Mouse (Mus musculus) lung, postnatal 10 days (tissue): ENCODE results near the gene Nf1.
A peak's percentile ranks its signal among the peaks of the same experiment; 100 is the strongest.

Source experiments
- DNase-seq: peaks from one replicate; pipeline ENCODE4 v3.0.0; 2021

Gene Nf1

GRCm38 (mm10) chr11:79590664-79591590, 251.4 kb downstream of the Nf1 start, which contains the start of gene Rab11fip4:
Gene Rab11fip4 (plus strand): TSS chr11:79591212.
- DNase-seq = no peak

GRCm38 (mm10) chr11:79591591-79591975, 252.1 kb downstream of the Nf1 start:
- no peak for DNase-seq

- DNase-seq = peak; percentile 29
These were observed 254.0 kb downstream of the Nf1 start for GRCm38 (mm10) chr11:79593495-79593894.

- DNase-seq = no peak
These were observed 271.0 kb downstream of the Nf1 start for GRCm38 (mm10) chr11:79610454-79610853.

GRCm38 (mm10) chr11:79611011-79611666, 271.6 kb downstream of the Nf1 start:
- no peak for DNase-seq

- DNase-seq = no peak
These were observed 272.6 kb downstream of the Nf1 start for GRCm38 (mm10) chr11:79612046-79612600.

GRCm38 (mm10) chr11:79613084-79613483, 273.6 kb downstream of the Nf1 start:
- no peak for DNase-seq

- DNase-seq = no peak
These were observed 274.2 kb downstream of the Nf1 start for GRCm38 (mm10) chr11:79613711-79614110.

GRCm38 (mm10) chr11:79614880-79615279, 275.4 kb downstream of the Nf1 start:
- no peak for DNase-seq

- no peak for DNase-seq
These were observed 276.4 kb downstream of the Nf1 start for GRCm38 (mm10) chr11:79615871-79616270.

GRCm38 (mm10) chr11:79617991-79618390, 278.5 kb downstream of the Nf1 start:
- DNase-seq = no peak

GRCm38 (mm10) chr11:79623029-79623428, 283.5 kb downstream of the Nf1 start:
- peak; percentile 31 for DNase-seq

- peak; percentile 82 for DNase-seq
These were observed 285.4 kb downstream of the Nf1 start for GRCm38 (mm10) chr11:79624801-79625302.

GRCm38 (mm10) chr11:79628716-79629115, 289.2 kb downstream of the Nf1 start:
- DNase-seq = no peak

- no peak for DNase-seq
These were observed 290.4 kb downstream of the Nf1 start for GRCm38 (mm10) chr11:79629752-79630374.

GRCm38 (mm10) chr11:79630521-79630920, 291.0 kb downstream of the Nf1 start:
- no peak for DNase-seq
